Mouse (Mus musculus): ENCODE data around the gene Psap. TPM values are rescaled to one million over a fixed set of nuclear protein-coding genes. Genes with fewer than 3 reads are reported as not detected.

Gene Psap
- polyA plus RNA-seq, 1 experiment from 2014 or later, result 223 TPM

DNA sequence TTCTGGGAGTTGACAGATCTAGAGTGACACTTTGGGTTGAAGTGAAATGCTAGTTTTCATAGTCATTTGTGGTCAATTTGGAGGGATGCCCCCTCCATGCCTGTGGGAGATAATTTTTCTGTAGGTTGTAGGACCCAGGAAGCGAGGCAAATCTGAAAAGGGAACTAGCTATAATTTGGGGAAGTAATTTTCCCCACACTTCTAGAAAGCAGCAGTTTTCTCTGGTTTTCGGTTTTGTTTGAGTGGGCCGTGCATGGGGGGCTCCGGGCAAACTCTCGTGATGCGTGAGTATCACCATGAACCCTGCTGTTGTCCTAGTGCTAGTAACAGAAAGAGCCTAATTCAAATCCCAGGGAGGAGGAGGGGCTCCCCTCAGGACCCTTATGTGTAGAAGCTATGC, 6.8 kb downstream of the Psap start:
- H3K27me3 ChIP-seq (replicated peaks; ENCODE audit: control insufficient read depth, insufficient read depth, low read length), result no peaks in the 10 kb centered on the region
- peaks cover 71% of the 10 kb centered on the region for H3K4me1 ChIP-seq (replicated peaks; ENCODE audit: control insufficient read depth, insufficient read depth, low read length)
- peak overlapping the region; percentile 53 for H3K4me2 ChIP-seq (ENCODE audit: low read length)
- H3K27ac ChIP-seq (ENCODE audit: low read length), result peak overlapping the region; percentile 81; the same call in 1 of the 2 replicates
- 0 out of 2 replicates have a peak, but pooled peaks have one; percentile 0 for ATAC-seq
- 53% methylated on average over 6 of the region's 6 CpGs for WGBS
- no peaks in the 10 kb centered on the region; the same call in 1 of the 2 replicates for H3K36me3 ChIP-seq (ENCODE audit: control insufficient read depth, insufficient read depth)
- H3K4me3 ChIP-seq (replicated peaks; ENCODE audit: low read length), result no peak overlapping the region
- no peaks in the 10 kb centered on the region for H3K9me3 ChIP-seq (ENCODE audit: control insufficient read depth, low read length)
- peak overlapping the region; percentile 15; the same call in 1 of the 2 replicates for H3K9ac ChIP-seq (replicated peaks; ENCODE audit: low read depth, low read length)

DNA sequence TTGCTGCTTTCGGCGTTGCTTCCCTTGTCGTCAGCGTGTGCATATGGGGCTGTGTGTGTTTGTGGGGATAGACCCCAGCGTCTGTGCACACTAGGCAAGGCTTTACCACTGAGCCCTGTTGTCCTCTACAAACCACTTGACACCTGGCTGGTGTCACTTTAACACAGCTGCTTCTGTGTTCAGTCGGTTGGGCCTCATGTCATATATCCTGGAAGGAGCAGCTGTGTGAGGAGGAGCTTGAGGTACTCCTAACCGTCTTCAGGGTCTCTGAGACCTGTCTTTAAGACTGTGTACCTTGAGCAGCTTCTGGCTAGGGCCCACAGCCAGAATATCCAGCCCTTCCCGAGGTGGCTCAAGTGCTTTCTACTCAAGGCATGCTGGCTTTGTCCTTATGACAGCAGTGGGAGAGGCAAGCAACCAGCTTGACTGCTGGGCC, 7.3 kb downstream of the Psap start:
- 0 out of 2 replicates have a peak, but pooled peaks have one; percentile 2 for ATAC-seq
- no peak overlapping the region for H3K4me3 ChIP-seq (replicated peaks; ENCODE audit: low read length)
- no peaks in the 10 kb centered on the region for H3K27me3 ChIP-seq (replicated peaks; ENCODE audit: control insufficient read depth, insufficient read depth, low read length)
- peak overlapping the region; percentile 53 for H3K4me2 ChIP-seq (ENCODE audit: low read length)
- H3K36me3 ChIP-seq (ENCODE audit: control insufficient read depth, insufficient read depth), result no peaks in the 10 kb centered on the region
- peaks cover 66% of the 10 kb centered on the region for H3K4me1 ChIP-seq (replicated peaks; ENCODE audit: control insufficient read depth, insufficient read depth, low read length)
- peak overlapping the region; percentile 81 for H3K27ac ChIP-seq (ENCODE audit: low read length)
- H3K9me3 ChIP-seq (ENCODE audit: control insufficient read depth, low read length), result no peaks in the 10 kb centered on the region
- peak overlapping the region; percentile 15; the same call in 1 of the 2 replicates for H3K9ac ChIP-seq (replicated peaks; ENCODE audit: low read depth, low read length)
- WGBS, result 24% methylated on average over 8 of the region's 8 CpGs

DNA sequence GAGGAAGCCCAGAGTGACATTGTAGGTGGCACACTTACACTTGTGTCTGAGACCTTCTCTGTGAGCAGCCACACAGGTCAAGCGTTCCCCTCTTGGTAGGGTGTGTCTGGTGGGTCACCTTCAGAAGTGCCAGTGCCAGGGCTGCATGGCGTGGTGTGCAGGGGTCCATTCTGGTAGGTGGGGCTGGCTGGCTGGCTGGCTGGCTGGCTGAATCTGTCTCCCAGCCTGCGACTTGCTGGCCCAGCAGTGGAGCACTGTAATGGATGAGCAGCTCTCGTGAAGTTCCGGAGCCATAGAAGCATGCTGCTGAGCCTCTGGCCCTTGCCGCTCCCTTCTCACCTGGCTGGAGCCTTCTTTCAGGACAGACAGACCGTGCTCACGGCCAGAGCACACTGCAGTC, 7.8 kb downstream of the Psap start:
- peak overlapping the region; percentile 81 for H3K27ac ChIP-seq (ENCODE audit: low read length)
- H3K4me3 ChIP-seq (replicated peaks; ENCODE audit: low read length), result peak overlapping the region; percentile 27
- peak overlapping the region; percentile 20 for H3K9ac ChIP-seq (replicated peaks; ENCODE audit: low read depth, low read length)
- WGBS, result 37% methylated on average over 8 of the region's 8 CpGs
- no peaks in the 10 kb centered on the region for H3K36me3 ChIP-seq (ENCODE audit: control insufficient read depth, insufficient read depth)
- H3K4me1 ChIP-seq (replicated peaks; ENCODE audit: control insufficient read depth, insufficient read depth, low read length), result peaks cover 62% of the 10 kb centered on the region
- H3K27me3 ChIP-seq (replicated peaks; ENCODE audit: control insufficient read depth, insufficient read depth, low read length), result no peaks in the 10 kb centered on the region
- H3K9me3 ChIP-seq (ENCODE audit: control insufficient read depth, low read length), result no peaks in the 10 kb centered on the region
- H3K4me2 ChIP-seq (ENCODE audit: low read length), result peak overlapping the region; percentile 53
- peak; percentile 39 for ATAC-seq

DNA sequence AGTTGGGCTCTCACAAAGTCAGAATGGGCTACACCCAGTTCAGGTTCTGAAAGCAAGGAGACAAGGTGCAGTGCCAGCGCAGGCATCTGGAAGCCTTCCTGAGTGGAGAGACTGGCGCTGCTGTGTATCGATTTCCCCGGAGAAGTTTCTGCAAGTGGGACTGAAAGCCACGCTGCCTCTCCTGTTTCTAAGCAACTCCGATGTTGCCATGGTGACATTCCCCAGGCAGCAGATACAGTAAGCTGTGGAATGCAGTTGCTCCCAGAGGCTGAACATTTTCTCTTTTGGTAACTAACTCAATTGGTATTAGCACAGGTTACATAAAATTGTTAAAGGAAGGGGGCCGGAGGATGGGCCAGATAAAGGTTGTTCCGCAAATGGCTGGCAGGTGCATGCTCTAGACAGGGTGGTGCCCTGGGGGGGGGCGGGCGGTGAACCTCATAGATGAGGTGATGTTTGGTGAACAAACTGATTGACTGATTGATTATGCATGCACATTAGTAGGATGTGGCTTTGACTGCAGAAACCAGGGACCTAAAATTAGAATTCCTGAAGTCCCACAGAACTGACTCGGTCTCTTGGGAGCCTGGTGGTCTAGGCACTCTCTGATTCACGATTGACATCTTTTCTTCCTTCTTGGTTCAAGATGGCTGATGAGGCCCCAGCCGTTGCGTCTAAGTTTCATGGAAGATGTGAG, 8.4 kb downstream of the Psap start:
- 16% methylated on average over 14 of the region's 14 CpGs for WGBS
- Histone ChIP-seq H3K9me3 (ENCODE audit: control insufficient read depth, low read length) (no peaks in the 10 kb centered on the region), H3K4me2 (ENCODE audit: low read length) (peak overlapping the region; percentile 53), H3K4me3 (replicated peaks; ENCODE audit: low read length) (peak overlapping the region; percentile 27), H3K27me3 (replicated peaks; ENCODE audit: control insufficient read depth, insufficient read depth, low read length) (no peaks in the 10 kb centered on the region), H3K36me3 (ENCODE audit: control insufficient read depth, insufficient read depth) (no peaks in the 10 kb centered on the region), H3K27ac (ENCODE audit: low read length) (peak overlapping the region; percentile 81), H3K9ac (replicated peaks; ENCODE audit: low read depth, low read length) (peak overlapping the region; percentile 20; the same call in 1 of the 2 replicates), H3K4me1 (replicated peaks; ENCODE audit: control insufficient read depth, insufficient read depth, low read length) (peaks cover 56% of the 10 kb centered on the region)
- ATAC-seq, result peak; percentile 87

DNA sequence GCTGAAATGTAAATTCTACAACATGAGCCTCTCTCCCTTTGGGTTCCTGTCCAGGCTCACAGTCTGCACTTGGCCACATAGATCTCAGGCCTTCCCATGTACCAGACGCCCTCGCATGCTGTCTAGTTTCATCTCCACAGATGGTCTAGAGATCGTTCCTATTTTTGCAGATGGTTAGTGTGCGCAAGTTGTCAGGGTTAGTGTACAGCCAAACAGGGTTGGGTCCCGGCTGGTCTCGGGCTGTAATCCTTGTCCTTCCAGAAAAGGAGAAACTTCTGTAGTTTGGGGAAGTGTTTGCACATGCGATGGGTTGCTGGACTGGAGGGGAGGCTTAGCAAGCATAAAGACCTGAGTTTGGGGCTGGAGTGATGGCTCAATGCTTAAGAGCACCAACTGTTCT, 9.1 kb downstream of the Psap start:
- Histone ChIP-seq H3K4me1 (replicated peaks; ENCODE audit: control insufficient read depth, insufficient read depth, low read length) (peaks cover 50% of the 10 kb centered on the region), H3K27me3 (replicated peaks; ENCODE audit: control insufficient read depth, insufficient read depth, low read length) (no peaks in the 10 kb centered on the region), H3K4me3 (replicated peaks; ENCODE audit: low read length) (no peak overlapping the region), H3K27ac (ENCODE audit: low read length) (peak overlapping the region; percentile 76), H3K9ac (replicated peaks; ENCODE audit: low read depth, low read length) (no peak overlapping the region), H3K4me2 (ENCODE audit: low read length) (no peak overlapping the region), H3K9me3 (ENCODE audit: control insufficient read depth, low read length) (no peaks in the 10 kb centered on the region), H3K36me3 (ENCODE audit: control insufficient read depth, insufficient read depth) (no peaks in the 10 kb centered on the region)
- 82% methylated on average over 7 of the region's 7 CpGs for WGBS
- no peak for ATAC-seq

DNA sequence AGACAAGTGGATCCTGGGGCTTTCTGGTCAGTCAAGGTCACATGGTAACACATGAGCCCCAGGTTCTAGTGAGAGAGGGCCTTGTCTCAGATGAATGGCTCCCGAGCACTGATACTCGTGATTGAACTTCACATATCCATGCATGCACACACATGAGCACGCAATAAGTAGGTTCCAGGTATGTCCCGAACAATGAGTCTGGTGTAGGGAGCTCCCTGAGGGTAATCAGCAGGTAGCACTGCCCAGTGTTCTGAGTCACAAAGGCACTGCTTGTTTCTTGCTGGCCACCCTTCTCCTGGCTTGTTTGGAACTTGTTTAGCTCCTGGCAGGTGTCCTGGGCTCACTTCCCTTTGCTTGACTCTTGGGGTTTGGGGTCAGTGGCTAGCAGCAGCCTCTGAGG, 9.7 kb downstream of the Psap start:
- H3K36me3 ChIP-seq (ENCODE audit: control insufficient read depth, insufficient read depth), result no peaks in the 10 kb centered on the region
- H3K27ac ChIP-seq (ENCODE audit: low read length), result no peak overlapping the region
- H3K9ac ChIP-seq (replicated peaks; ENCODE audit: low read depth, low read length), result no peak overlapping the region
- no peak overlapping the region for H3K4me2 ChIP-seq (ENCODE audit: low read length)
- H3K4me3 ChIP-seq (replicated peaks; ENCODE audit: low read length), result no peak overlapping the region
- ATAC-seq, result no peak
- H3K27me3 ChIP-seq (replicated peaks; ENCODE audit: control insufficient read depth, insufficient read depth, low read length), result no peaks in the 10 kb centered on the region
- peaks cover 43% of the 10 kb centered on the region for H3K4me1 ChIP-seq (replicated peaks; ENCODE audit: control insufficient read depth, insufficient read depth, low read length)
- WGBS, result 85% methylated on average over 4 of the region's 4 CpGs
- no peaks in the 10 kb centered on the region for H3K9me3 ChIP-seq (ENCODE audit: control insufficient read depth, low read length)

DNA sequence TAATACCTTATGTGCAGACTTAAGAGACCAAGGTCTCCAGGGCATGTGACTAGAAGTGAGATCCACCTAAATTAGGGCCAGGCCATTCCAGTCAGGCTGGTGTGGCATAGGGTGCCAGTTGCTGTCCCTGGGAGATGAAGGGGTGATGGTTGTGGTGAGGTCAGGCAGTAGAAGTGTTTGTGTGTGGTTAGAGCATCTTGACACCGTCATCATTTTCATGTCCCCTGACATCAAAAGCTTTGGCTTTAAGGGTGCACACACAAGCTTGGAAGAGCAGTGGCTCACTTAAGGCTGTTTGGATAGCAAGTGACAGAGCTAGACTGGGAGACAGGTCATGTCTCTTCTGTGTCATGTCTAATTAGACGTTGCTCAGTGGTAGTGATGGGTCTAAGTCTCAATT, 10.3 kb downstream of the Psap start:
- Histone ChIP-seq H3K27ac (ENCODE audit: low read length) (no peak overlapping the region), H3K36me3 (ENCODE audit: control insufficient read depth, insufficient read depth) (no peaks in the 10 kb centered on the region), H3K4me1 (replicated peaks; ENCODE audit: control insufficient read depth, insufficient read depth, low read length) (peaks cover 38% of the 10 kb centered on the region), H3K27me3 (replicated peaks; ENCODE audit: control insufficient read depth, insufficient read depth, low read length) (no peaks in the 10 kb centered on the region), H3K4me3 (replicated peaks; ENCODE audit: low read length) (no peak overlapping the region), H3K9ac (replicated peaks; ENCODE audit: low read depth, low read length) (no peak overlapping the region), H3K9me3 (ENCODE audit: control insufficient read depth, low read length) (no peaks in the 10 kb centered on the region), H3K4me2 (ENCODE audit: low read length) (no peak overlapping the region)
- WGBS, result 86% methylated on average over 2 of the region's 2 CpGs
- no peak for ATAC-seq

DNA sequence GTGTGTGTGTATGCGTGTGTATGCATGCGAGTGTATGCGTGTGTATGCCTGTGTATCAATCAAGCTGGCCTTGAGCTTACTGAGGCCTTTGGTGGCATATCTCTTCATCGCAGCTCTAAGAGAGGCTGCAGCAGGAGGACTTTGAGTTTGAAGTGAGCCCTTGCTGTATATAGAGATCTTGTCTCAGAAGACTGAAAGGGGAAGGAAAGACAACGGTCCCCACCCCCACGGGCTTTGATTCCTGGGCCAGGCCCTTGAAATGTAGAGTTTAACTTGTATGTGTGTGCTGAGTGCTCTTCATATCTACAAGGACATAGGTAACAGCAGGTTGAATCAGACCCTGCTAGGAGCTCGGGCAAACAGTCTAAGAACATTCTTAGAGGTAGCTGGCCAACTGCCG, 11.8 kb downstream of the Psap start:
- no peak for ATAC-seq
- Histone ChIP-seq H3K36me3 (ENCODE audit: control insufficient read depth, insufficient read depth) (peaks cover 12% of the 10 kb centered on the region), H3K9ac (replicated peaks; ENCODE audit: low read depth, low read length) (no peak overlapping the region), H3K4me3 (replicated peaks; ENCODE audit: low read length) (no peak overlapping the region), H3K4me1 (replicated peaks; ENCODE audit: control insufficient read depth, insufficient read depth, low read length) (peaks cover 29% of the 10 kb centered on the region), H3K27ac (ENCODE audit: low read length) (no peak overlapping the region), H3K4me2 (ENCODE audit: low read length) (no peak overlapping the region), H3K27me3 (replicated peaks; ENCODE audit: control insufficient read depth, insufficient read depth, low read length) (no peaks in the 10 kb centered on the region), H3K9me3 (ENCODE audit: control insufficient read depth, low read length) (no peaks in the 10 kb centered on the region)
- 91% methylated on average over 8 of the region's 8 CpGs for WGBS

DNA sequence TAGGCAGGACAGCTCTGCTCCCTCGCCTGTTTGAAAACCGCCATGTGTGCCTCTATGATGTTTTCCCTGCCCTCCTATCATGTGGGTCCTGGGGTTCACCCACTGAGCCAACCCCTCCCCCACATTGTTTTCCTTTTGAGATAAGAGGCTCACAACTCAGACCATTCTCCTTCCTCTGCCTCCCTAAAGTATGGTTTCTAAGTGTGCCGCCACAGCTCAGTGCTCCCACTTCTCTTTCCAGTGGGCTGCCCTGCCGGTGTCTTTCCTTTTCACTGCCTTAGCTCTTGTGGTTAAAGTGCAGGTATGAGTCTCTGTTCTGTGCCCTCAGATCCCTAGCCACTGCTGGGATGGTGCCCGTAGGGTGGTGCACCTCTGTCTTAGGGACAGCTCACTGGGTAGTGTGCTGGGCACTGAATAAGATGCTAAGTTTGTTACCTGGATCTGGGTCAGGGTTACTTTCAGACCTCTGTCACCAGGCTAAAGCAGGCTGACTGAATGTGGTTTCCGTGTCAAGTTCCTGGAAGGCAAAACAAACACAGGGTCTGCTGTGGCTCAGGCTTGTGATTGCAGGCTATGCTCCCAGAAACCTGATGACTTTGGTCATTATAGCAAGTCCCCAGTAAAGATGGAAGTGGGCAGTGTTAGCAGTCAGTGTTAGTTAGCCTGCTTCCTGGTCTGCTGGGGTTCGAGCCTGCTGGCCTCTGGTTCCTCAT, 12.8 kb downstream of the Psap start:
- H3K9me3 ChIP-seq (ENCODE audit: control insufficient read depth, low read length), result no peaks in the 10 kb centered on the region
- H3K4me1 ChIP-seq (replicated peaks; ENCODE audit: control insufficient read depth, insufficient read depth, low read length), result peaks cover 19% of the 10 kb centered on the region
- H3K9ac ChIP-seq (replicated peaks; ENCODE audit: low read depth, low read length), result no peak overlapping the region
- H3K36me3 ChIP-seq (ENCODE audit: control insufficient read depth, insufficient read depth), result peaks cover 20% of the 10 kb centered on the region
- no peaks in the 10 kb centered on the region for H3K27me3 ChIP-seq (replicated peaks; ENCODE audit: control insufficient read depth, insufficient read depth, low read length)
- no peak overlapping the region for H3K27ac ChIP-seq (ENCODE audit: low read length)
- no peak overlapping the region for H3K4me3 ChIP-seq (replicated peaks; ENCODE audit: low read length)
- 66% methylated on average over 7 of the region's 7 CpGs for WGBS
- ATAC-seq, result no peak
- no peak overlapping the region for H3K4me2 ChIP-seq (ENCODE audit: low read length)
